Mouse (Mus musculus) MEL (cell line): Measurements from ENCODE around the gene Rnf220.

Experiments used
- CTCF ChIP-seq, 3 experiments: IDR thresholded peaks in 2 of 3; conservative IDR thresholded peaks in 1 of 3; 2 replicates each; pipeline ENCODE4 v1.5.1; 2011 to 2012; ENCODE audit warnings: low read length in 3 of 3, low read depth in 2 of 3, mild to moderate bottlenecking in 2 of 3, improper control_type of control experiment in 1 of 3, inconsistent platforms in 1 of 3, mixed read lengths in 1 of 3, moderate library complexity in 1 of 3; ENCODE audit not compliant: control insufficient read depth in 1 of 3, insufficient read depth in 1 of 3, poor library complexity in 1 of 3, severe bottlenecking in 1 of 3
- E2F4 ChIP-seq: IDR thresholded peaks from 2 replicates; pipeline ENCODE4 v1.6.1; 2011; ENCODE audit warnings: low read depth, low read length, improper control_type of control experiment, borderline replicate concordance
- ELF1 ChIP-seq: IDR thresholded peaks from 2 replicates; pipeline ENCODE4 v1.6.1; 2014; ENCODE audit warnings: low read depth, mild to moderate bottlenecking, inconsistent platforms, low read length, improper control_type of control experiment, moderate library complexity
- EP300 ChIP-seq, 2 experiments: IDR thresholded peaks; 2 replicates each; pipeline ENCODE4 v1.6.1; 2011; ENCODE audit warnings: improper control_type of control experiment in 2 of 2, low read length in 2 of 2, low read depth in 1 of 2, mild to moderate bottlenecking in 1 of 2
- MYC ChIP-seq: IDR thresholded peaks from 2 replicates; pipeline ENCODE4 v1.6.1; 2011; ENCODE audit warnings: low read depth, mild to moderate bottlenecking, low read length, improper control_type of control experiment, moderate library complexity
- POLR2A ChIP-seq, 2 experiments: IDR thresholded peaks; 2 replicates each; pipeline ENCODE4 v1.6.1; 2011 to 2012; ENCODE audit warnings: low read length in 2 of 2, mild to moderate bottlenecking in 2 of 2, control low read depth in 1 of 2, improper control_type of control experiment in 1 of 2, low read depth in 1 of 2, moderate library complexity in 1 of 2; ENCODE audit not compliant: control insufficient read depth in 1 of 2, insufficient read depth in 1 of 2, poor library complexity in 1 of 2
- UBTF ChIP-seq: IDR thresholded peaks from 2 replicates; pipeline ENCODE4 v1.6.1; 2012; ENCODE audit warnings: low read depth, mild to moderate bottlenecking, inconsistent platforms, low read length, improper control_type of control experiment, moderate library complexity, borderline replicate concordance; ENCODE audit not compliant: insufficient read depth
- USF2 ChIP-seq, 2 experiments: IDR thresholded peaks; 2 replicates each; pipeline ENCODE4 v1.6.1; 2011 to 2012; ENCODE audit warnings: improper control_type of control experiment in 2 of 2, low read length in 2 of 2, borderline replicate concordance in 1 of 2, inconsistent platforms in 1 of 2, low read depth in 1 of 2, mild to moderate bottlenecking in 1 of 2; ENCODE audit not compliant: insufficient read depth in 1 of 2
- ZNF384 ChIP-seq: IDR thresholded peaks from 2 replicates; pipeline ENCODE4 v1.6.1; 2012; ENCODE audit warnings: low read depth, mild to moderate bottlenecking, inconsistent platforms, low read length, improper control_type of control experiment

- TF ChIP-seq POLR2A (IDR thresholded peaks at IDR 0.05; ENCODE audit: control insufficient read depth in 1 of 2, insufficient read depth in 1 of 2, low read depth in 1 of 2, low read length in 2 of 2, poor library complexity in 1 of 2) (0 out of 4 replicates have a peak, but pooled peaks of 1 of the 2 experiments have one; percentile 2), MYC (peak; percentile 55; the same call in 1 of the 2 replicates), E2F4 (no peak), UBTF (no peak), CTCF (IDR thresholded peaks at IDR 0.05 in 2 of 3, conservative IDR thresholded peaks at IDR 0.05 in 1 of 3; ENCODE audit: control insufficient read depth in 1 of 3, insufficient read depth in 1 of 3, low read depth in 2 of 3, low read length in 3 of 3, poor library complexity in 1 of 3, severe bottlenecking in 1 of 3) (no peak), USF2 (IDR thresholded peaks at IDR 0.05; ENCODE audit: borderline replicate concordance in 1 of 2, insufficient read depth in 1 of 2, low read depth in 1 of 2, low read length in 2 of 2) (no peak), ELF1 (no peak), EP300 (IDR thresholded peaks at IDR 0.05; ENCODE audit: low read depth in 1 of 2, low read length in 2 of 2) (peak; percentile 87 to 89), ZNF384 (no peak)
Measured at GRCm38 (mm10) chr4:117476355-117476754, 20.5 kb downstream of the Rnf220 start.
